Comparison of ENCODE assay signal across 8 mouse cellular contexts in genomic region chr16:32176896-32177686, GRCm38 (mm10). TPM values are rescaled to one million over a fixed set of nuclear protein-coding genes. Genes with fewer than 3 reads are reported as not detected.
DNase-seq lines count a peak whose midpoint lies in the region; ATAC-seq and TF ChIP-seq lines count a peak whose summit lies in the region.

No protein-coding gene starts in this region.

- H3K9me3 ChIP-seq in embryonic facial prominence, embryonic 10.5 days = 0 out of 2 replicates have a peak, but pooled peaks cover 2% of the 10 kb centered on the region
- no peaks in the 10 kb centered on the region for H3K9me3 ChIP-seq in kidney, postnatal 0 days (replicated peaks; ENCODE audit: low read length)

- peak overlapping the region; percentile 34; the same call in 1 of the 2 replicates for H3K4me2 ChIP-seq in kidney, postnatal 0 days (ENCODE audit: low read length)

- TF ChIP-seq CTCF in layer of hippocampus, adult 2 months (conservative IDR thresholded peaks at IDR 0.05) = no peak
- no peak for TF ChIP-seq CTCF in kidney, postnatal 0 days (IDR thresholded peaks at IDR 0.05; ENCODE audit: low read depth)
- peak; percentile 55; the same call in 1 of the 2 replicates for TF ChIP-seq CTCF in thymus, adult 2 months (IDR thresholded peaks at IDR 0.05; ENCODE audit: borderline replicate concordance, control insufficient read depth, extremely low read depth, insufficient read depth, low read length, poor library complexity)

- TF ChIP-seq POLR2A in thymus, adult 2 months (IDR thresholded peaks at IDR 0.05; ENCODE audit: control insufficient read depth, extremely low read depth, insufficient read depth, low read length, poor library complexity) = peak; percentile 63; the same call in 1 of the 2 replicates

- no peak overlapping the region; the same call in 1 of the 2 replicates for H3K4me3 ChIP-seq in layer of hippocampus, adult 2 months
- peak overlapping the region; percentile 26; the same call in 1 of the 2 replicates for H3K4me3 ChIP-seq in embryonic facial prominence, embryonic 10.5 days
- H3K4me3 ChIP-seq in kidney, postnatal 0 days (replicated peaks; ENCODE audit: low read depth, low read length) = no peak overlapping the region
- H3K4me3 ChIP-seq in macrophage (ENCODE audit: inconsistent target) = peak overlapping the region; percentile 10; the same call in 1 of the 2 replicates
- peak overlapping the region; percentile 27 for H3K4me3 ChIP-seq in thymus, adult 2 months (ENCODE audit: control insufficient read depth, insufficient read depth, low read length)

- H3K4me1 ChIP-seq in embryonic facial prominence, embryonic 10.5 days = peaks cover 11% of the 10 kb centered on the region
- H3K4me1 ChIP-seq in kidney, postnatal 0 days (replicated peaks; ENCODE audit: insufficient read depth, low read length) = peaks cover 4% of the 10 kb centered on the region
- peaks cover 35% of the 10 kb centered on the region for H3K4me1 ChIP-seq in thymus, adult 2 months (replicated peaks; ENCODE audit: control insufficient read depth, insufficient read depth, low read length)

- H3K27me3 ChIP-seq in embryonic facial prominence, embryonic 10.5 days (replicated peaks; ENCODE audit: low read depth, poor library complexity, severe bottlenecking) = no peaks in the 10 kb centered on the region
- H3K27me3 ChIP-seq in kidney, postnatal 0 days (ENCODE audit: insufficient read depth, low read length) = no peaks in the 10 kb centered on the region
- H3K27me3 ChIP-seq in thymus, adult 2 months (ENCODE audit: control insufficient read depth, insufficient read depth, low read length) = no peaks in the 10 kb centered on the region

- no peaks in the 10 kb centered on the region for H3K36me3 ChIP-seq in embryonic facial prominence, embryonic 10.5 days (replicated peaks)
- no peaks in the 10 kb centered on the region for H3K36me3 ChIP-seq in kidney, postnatal 0 days (ENCODE audit: insufficient read depth, low read length)
- no peaks in the 10 kb centered on the region for H3K36me3 ChIP-seq in macrophage (ENCODE audit: inconsistent target)
- no peaks in the 10 kb centered on the region for H3K36me3 ChIP-seq in thymus, adult 2 months (ENCODE audit: control insufficient read depth, insufficient read depth, low read length)

- no peak for DNase-seq in layer of hippocampus, adult 2 months (ENCODE audit: low spot score in 2 of 2)
- DNase-seq in layer of hippocampus, adult 8-10 months (ENCODE audit: low spot score in 2 of 2) = no peak
- peak; percentile 37 for DNase-seq in embryonic facial prominence, embryonic 10.5 days (ENCODE audit: low spot score)
- no peak for DNase-seq in kidney, postnatal 0 days (ENCODE audit: low spot score)
- DNase-seq in thymus, adult 2 months = peak; percentile 72
- no peak for DNase-seq in right cerebral cortex, adult 18-20 months
- no peak for DNase-seq in adrenal gland, adult 8-10 months

- peak overlapping the region; percentile 69; the same call in 1 of the 2 replicates for H3K27ac ChIP-seq in layer of hippocampus, adult 2 months
- H3K27ac ChIP-seq in embryonic facial prominence, embryonic 10.5 days (replicated peaks) = peak overlapping the region; percentile 63; the same call in 1 of the 2 replicates
- peak overlapping the region; percentile 77 for H3K27ac ChIP-seq in kidney, postnatal 0 days
- H3K27ac ChIP-seq in macrophage = peak overlapping the region; percentile 99
- peak overlapping the region; percentile 96 for H3K27ac ChIP-seq in thymus, adult 2 months (ENCODE audit: control insufficient read depth, insufficient read depth, low read length)

- H3K9ac ChIP-seq in kidney, postnatal 0 days (ENCODE audit: low read depth, low read length) = no peak overlapping the region

- H3K79me2 ChIP-seq in macrophage (ENCODE audit: inconsistent target) = peaks cover 21% of the 10 kb centered on the region; the same call in 1 of the 2 replicates

- 58% methylated on average over 18 of the region's 18 CpGs for whole genome bisulfite sequencing in embryonic facial prominence, embryonic 10.5 days
- 41% methylated on average over 18 of the region's 18 CpGs for WGBS in kidney, postnatal 0 days
- WGBS in macrophage (ENCODE audit: missing documents) = 2% methylated on average over 18 of the region's 18 CpGs
- WGBS in thymus, adult 2 months = 5% methylated on average over 18 of the region's 18 CpGs

- no peak for ATAC-seq in kidney, postnatal 0 days (replicated peaks; ENCODE audit: low FRiP score, low read depth)

RNA-seq across cellular contexts. Expression of gene Bex6, which starts 2.5 kb away (rescaled TPM):
- not detected for total RNA-seq in layer of hippocampus, adult 2 months (2021)
- not detected for total RNA-seq in layer of hippocampus, adult 8-10 months (2022)
- polyA plus RNA-seq in embryonic facial prominence, embryonic 10.5 days (2016; fragmentation: Nextera tagmentation; extraction: Ambion mirVana) = not detected in 2 replicates
- polyA plus RNA-seq in kidney, postnatal 0 days (2015; fragmentation: Nextera tagmentation; extraction: Ambion mirVana) = not detected in 2 replicates
- under 1 TPM in 1 of 26 experiments, not detected in 25; 0.99 TPM for total RNA-seq in macrophage (2018; cell fraction: chromatin; rRNA removed)
- total RNA-seq in macrophage (2018; cell fraction: cytosol; rRNA removed) = 1 to 10 TPM in 1 of 26 experiments, under 1 TPM in 24, not detected in 1; 0.14 to 1.2 (median 0.43) TPM
- not detected for total RNA-seq in macrophage (2018; cell fraction: nucleus; rRNA removed)
- polyA plus RNA-seq in macrophage (2018) = 0.64 to 0.83 TPM (median 0.74 TPM) in 3 replicates
- 0.65 and 0.79 TPM in 2 replicates for polyA plus RNA-seq in thymus, adult 2 months (2012; rRNA removed)
- not detected for total RNA-seq in adrenal gland, adult 8-10 months (2022)

RNA-seq across cellular contexts. Expression of gene Nrros, which starts 11.7 kb away (rescaled TPM):
- total RNA-seq in layer of hippocampus, adult 2 months (2021) = 10 to 100 TPM; 11.2 to 11.6 TPM
- 10 to 100 TPM in 3 of 4 experiments, 1 to 10 TPM in 1; 9.6 to 16.2 (median 11.9) TPM for total RNA-seq in layer of hippocampus, adult 8-10 months (2022)
- 7.3 and 8.1 TPM in 2 replicates for polyA plus RNA-seq in embryonic facial prominence, embryonic 10.5 days (2016; fragmentation: Nextera tagmentation; extraction: Ambion mirVana)
- 13.9 and 15.3 TPM in 2 replicates for polyA plus RNA-seq in kidney, postnatal 0 days (2015; fragmentation: Nextera tagmentation; extraction: Ambion mirVana)
- 1,000 to 10,000 TPM in 3 of 26 experiments, 100 to 1,000 TPM in 23; 132 to 1,171 (median 355) TPM for total RNA-seq in macrophage (2018; cell fraction: chromatin; rRNA removed)
- 100 to 1,000 TPM; 175 to 537 (median 329) TPM for total RNA-seq in macrophage (2018; cell fraction: cytosol; rRNA removed)
- total RNA-seq in macrophage (2018; cell fraction: nucleus; rRNA removed) = 1,000 to 10,000 TPM in 5 of 26 experiments, 100 to 1,000 TPM in 21; 236 to 1,699 (median 464) TPM
- polyA plus RNA-seq in macrophage (2018) = 133 to 329 TPM (median 277 TPM) in 3 replicates
- polyA plus RNA-seq in thymus, adult 2 months (2012; rRNA removed) = 148 and 157 TPM in 2 replicates
- total RNA-seq in adrenal gland, adult 8-10 months (2022) = 1 to 10 TPM; 5.5 to 9.9 (median 8.4) TPM

Comparison
In these comparisons a context has a peak if more than half of its experiments do, and no peak if none do; other contexts are left out.
1. DNase-seq: peak in embryonic facial prominence, embryonic 10.5 days (single experiment) and thymus, adult 2 months (single experiment); none in layer of hippocampus, adult 2 months (0 of 2), layer of hippocampus, adult 8-10 months (0 of 2), kidney, postnatal 0 days (single experiment), right cerebral cortex, adult 18-20 months (single experiment) and adrenal gland, adult 8-10 months (single experiment).
2. H3K4me3 ChIP-seq: peak in embryonic facial prominence, embryonic 10.5 days (single experiment), macrophage (single experiment) and thymus, adult 2 months (single experiment); none in layer of hippocampus, adult 2 months (single experiment) and kidney, postnatal 0 days (single experiment).
3. Peak in every context shown above with its lines, with median percentiles within 50 percentile points of each other: H3K27ac ChIP-seq.